Mouse (Mus musculus): ENCODE measurements around the gene Cybrd1. TPM values are rescaled to one million over a fixed set of nuclear protein-coding genes. Genes with fewer than 3 reads are reported as not detected.

Cybrd1 gene
- polyA plus RNA-seq, 1 experiment from 2014 or later = 5.5 TPM

DNA sequence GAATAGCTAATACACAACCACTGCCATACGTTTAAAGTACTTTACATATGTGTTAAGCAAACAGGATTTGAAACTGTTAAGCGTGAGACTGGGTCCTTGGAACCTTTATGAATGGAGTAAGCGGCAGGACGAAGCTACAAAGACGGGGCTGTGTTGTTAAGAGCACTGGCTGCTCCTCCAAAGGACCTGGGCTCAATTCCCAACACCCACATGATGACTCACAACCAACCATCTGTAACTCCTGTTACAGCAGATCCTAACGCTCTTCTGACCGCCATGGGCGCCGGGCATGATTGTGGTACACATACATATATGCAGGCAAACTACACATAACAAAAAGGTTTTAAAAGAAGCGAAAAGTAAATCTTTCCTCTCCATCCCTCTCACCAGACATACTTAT lies 3.1 kb downstream of the Cybrd1 start:
- 74% methylated on average over 10 of the region's 10 CpGs for WGBS
- H3K4me1 ChIP-seq (ENCODE audit: control insufficient read depth, insufficient read depth, low read depth, low read length) = peaks cover 8% of the 10 kb centered on the region
- ATAC-seq = peak; percentile 45; the same call in 1 of the 2 replicates

DNA sequence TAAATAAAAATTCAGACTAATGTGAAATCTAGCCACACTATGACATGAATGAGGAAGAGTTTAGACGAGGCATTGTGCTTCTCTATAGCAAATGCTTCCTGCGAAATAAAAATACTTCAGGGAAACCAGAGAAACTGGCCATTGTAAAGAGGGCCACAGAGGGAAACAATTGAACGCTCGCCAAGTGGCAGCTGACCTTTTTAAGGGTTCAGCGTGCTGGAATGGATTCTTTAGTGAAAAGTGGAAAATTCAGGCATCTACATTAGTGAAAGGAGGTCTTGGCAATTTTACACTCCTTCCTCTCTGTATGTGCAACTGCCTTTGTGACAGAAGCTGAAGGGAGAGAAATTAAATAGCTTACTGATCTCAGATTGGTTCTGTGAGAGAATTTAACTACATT lies 3.7 kb downstream of the Cybrd1 start:
- H3K4me2 ChIP-seq (ENCODE audit: low read length) = no peak overlapping the region
- no peaks in the 10 kb centered on the region for H3K9me3 ChIP-seq (ENCODE audit: control insufficient read depth, low read length)
- H3K27ac ChIP-seq (ENCODE audit: low read depth, low read length) = no peak overlapping the region
- H3K36me3 ChIP-seq (ENCODE audit: control insufficient read depth, insufficient read depth, low read length) = no peaks in the 10 kb centered on the region
- H3K27me3 ChIP-seq (replicated peaks; ENCODE audit: control insufficient read depth, insufficient read depth, low read length) = peaks cover 9% of the 10 kb centered on the region
- peaks cover 8% of the 10 kb centered on the region for H3K4me1 ChIP-seq (ENCODE audit: control insufficient read depth, insufficient read depth, low read depth, low read length)
- WGBS = 12% methylated on average over 5 of the region's 5 CpGs
- no peak overlapping the region for H3K9ac ChIP-seq (ENCODE audit: low read depth, low read length)
- no peak overlapping the region for H3K4me3 ChIP-seq (ENCODE audit: low read length)
- ATAC-seq = no peak

More for the DNA sequence above, 3.1 kb downstream of the Cybrd1 start:
- H3K27me3 ChIP-seq (replicated peaks; ENCODE audit: control insufficient read depth, insufficient read depth, low read length) = peaks cover 9% of the 10 kb centered on the region
- no peak overlapping the region for H3K4me2 ChIP-seq (ENCODE audit: low read length)
- no peaks in the 10 kb centered on the region for H3K36me3 ChIP-seq (ENCODE audit: control insufficient read depth, insufficient read depth, low read length)
- H3K27ac ChIP-seq (ENCODE audit: low read depth, low read length) = no peak overlapping the region
- no peak overlapping the region for H3K9ac ChIP-seq (ENCODE audit: low read depth, low read length)
- H3K4me3 ChIP-seq (ENCODE audit: low read length) = no peak overlapping the region
- no peaks in the 10 kb centered on the region for H3K9me3 ChIP-seq (ENCODE audit: control insufficient read depth, low read length)

DNA sequence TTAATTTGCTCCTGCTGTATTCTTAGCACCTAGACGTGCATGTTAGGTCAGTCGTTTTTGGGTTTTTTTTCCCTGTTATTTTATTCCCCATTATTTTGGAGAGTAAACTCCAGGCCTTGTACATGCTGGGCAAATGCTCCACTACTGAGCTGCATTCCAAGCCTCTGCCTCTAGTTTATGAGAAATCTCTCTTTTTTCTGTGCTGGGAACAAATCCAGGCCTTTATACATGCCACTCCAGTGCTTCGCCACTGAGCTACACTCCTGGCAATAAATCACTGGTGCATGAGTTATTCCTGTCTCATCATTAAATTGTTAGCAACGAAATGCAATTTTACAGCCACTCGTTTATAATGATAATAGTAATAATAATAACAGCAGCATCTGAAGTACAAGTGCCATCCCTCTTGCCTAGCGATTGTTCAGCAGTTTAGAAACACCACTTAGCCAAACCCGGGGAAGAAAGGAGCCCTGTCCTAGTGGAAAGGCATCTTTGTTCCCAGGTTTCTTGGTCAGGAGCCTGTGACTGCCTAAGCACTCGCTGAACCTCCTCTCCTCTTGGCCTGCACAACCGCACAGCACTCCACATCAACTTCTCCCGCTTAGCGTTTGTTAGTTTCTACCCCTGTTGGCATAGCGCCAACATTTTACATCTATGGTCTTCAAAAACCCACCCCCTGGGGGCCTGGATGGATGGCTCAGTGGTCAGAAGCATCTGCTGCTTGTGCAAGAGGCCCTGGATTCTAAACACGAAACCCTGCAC lies 4.7 kb downstream of the Cybrd1 start:
- WGBS = 57% methylated on average over 13 of the region's 13 CpGs
- H3K36me3 ChIP-seq (ENCODE audit: control insufficient read depth, insufficient read depth, low read length) = no peaks in the 10 kb centered on the region
- no peak overlapping the region for H3K4me2 ChIP-seq (ENCODE audit: low read length)
- no peaks in the 10 kb centered on the region for H3K9me3 ChIP-seq (ENCODE audit: control insufficient read depth, low read length)
- H3K4me3 ChIP-seq (ENCODE audit: low read length) = no peak overlapping the region
- peak; percentile 53; the same call in 1 of the 2 replicates for ATAC-seq
- peak overlapping the region; percentile 16; the same call in 1 of the 2 replicates for H3K27ac ChIP-seq (ENCODE audit: low read depth, low read length)
- H3K4me1 ChIP-seq (ENCODE audit: control insufficient read depth, insufficient read depth, low read depth, low read length) = peaks cover 8% of the 10 kb centered on the region
- no peak overlapping the region for H3K9ac ChIP-seq (ENCODE audit: low read depth, low read length)
- H3K27me3 ChIP-seq (replicated peaks; ENCODE audit: control insufficient read depth, insufficient read depth, low read length) = peaks cover 6% of the 10 kb centered on the region

DNA sequence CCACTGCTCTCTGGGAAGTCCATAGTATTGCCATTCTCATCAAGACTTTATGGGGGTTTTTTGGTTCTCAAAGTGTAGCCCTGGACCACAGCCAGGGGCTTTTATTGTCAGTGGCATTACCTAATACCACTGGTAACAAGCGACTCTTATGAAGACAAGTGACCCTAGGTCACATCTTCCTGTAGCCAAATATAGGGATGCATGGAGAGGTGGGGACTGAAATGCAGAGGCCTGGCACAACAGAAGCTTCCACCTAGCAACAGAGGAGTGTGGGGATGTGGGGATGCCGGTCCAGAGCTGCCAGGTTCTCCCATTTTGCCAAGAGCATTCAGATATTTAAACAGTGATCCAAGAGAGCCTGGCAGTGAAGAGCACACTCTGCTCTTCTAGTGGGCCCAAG lies 5.9 kb downstream of the Cybrd1 start:
- Histone ChIP-seq H3K4me3 (ENCODE audit: low read length) (no peak overlapping the region), H3K27me3 (replicated peaks; ENCODE audit: control insufficient read depth, insufficient read depth, low read length) (peaks cover 5% of the 10 kb centered on the region), H3K4me2 (ENCODE audit: low read length) (no peak overlapping the region), H3K9me3 (ENCODE audit: control insufficient read depth, low read length) (no peaks in the 10 kb centered on the region), H3K27ac (ENCODE audit: low read depth, low read length) (no peak overlapping the region), H3K4me1 (ENCODE audit: control insufficient read depth, insufficient read depth, low read depth, low read length) (no peaks in the 10 kb centered on the region), H3K36me3 (ENCODE audit: control insufficient read depth, insufficient read depth, low read length) (no peaks in the 10 kb centered on the region), H3K9ac (ENCODE audit: low read depth, low read length) (no peak overlapping the region)
- ATAC-seq = peak; percentile 66
- 68% methylated on average over 2 of the region's 2 CpGs for WGBS

- WGBS = 82% methylated on average over 10 of the region's 10 CpGs
- Histone ChIP-seq H3K4me3 (ENCODE audit: low read length) (no peak overlapping the region), H3K4me2 (ENCODE audit: low read length) (no peak overlapping the region), H3K27ac (ENCODE audit: low read depth, low read length) (no peak overlapping the region), H3K4me1 (ENCODE audit: control insufficient read depth, insufficient read depth, low read depth, low read length) (no peaks in the 10 kb centered on the region), H3K9ac (ENCODE audit: low read depth, low read length) (no peak overlapping the region), H3K36me3 (ENCODE audit: control insufficient read depth, insufficient read depth, low read length) (no peaks in the 10 kb centered on the region), H3K27me3 (replicated peaks; ENCODE audit: control insufficient read depth, insufficient read depth, low read length) (no peaks in the 10 kb centered on the region), H3K9me3 (ENCODE audit: control insufficient read depth, low read length) (no peaks in the 10 kb centered on the region)
- no peak for ATAC-seq
Observed at GRCm38 (mm10) chr2:71127779-71128534, 10.2 kb downstream of the Cybrd1 start.

DNA sequence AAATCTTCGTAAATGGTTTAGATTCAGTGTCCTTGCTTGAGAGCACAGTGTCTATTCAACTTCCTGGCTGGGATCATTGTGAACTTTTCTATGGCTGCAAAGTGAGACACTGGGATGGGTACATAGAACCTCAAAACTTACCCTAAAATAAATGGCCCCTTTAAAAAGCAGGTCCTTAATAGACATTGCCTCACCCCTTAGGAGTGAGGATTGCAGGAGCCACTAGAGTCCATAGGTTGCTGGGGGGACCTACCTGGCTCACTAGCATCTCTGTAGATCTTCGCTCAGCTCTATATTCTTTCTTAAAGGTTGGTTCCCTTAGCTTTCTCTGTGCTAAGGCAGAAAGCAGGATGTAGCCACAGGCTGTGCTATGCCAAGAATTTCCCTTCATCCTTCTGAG lies 12.6 kb downstream of the Cybrd1 start:
- H3K27me3 ChIP-seq (replicated peaks; ENCODE audit: control insufficient read depth, insufficient read depth, low read length) = no peaks in the 10 kb centered on the region
- no peaks in the 10 kb centered on the region for H3K9me3 ChIP-seq (ENCODE audit: control insufficient read depth, low read length)
- H3K4me2 ChIP-seq (ENCODE audit: low read length) = no peak overlapping the region
- no peak for ATAC-seq
- H3K36me3 ChIP-seq (ENCODE audit: control insufficient read depth, insufficient read depth, low read length) = no peaks in the 10 kb centered on the region
- no peaks in the 10 kb centered on the region for H3K4me1 ChIP-seq (ENCODE audit: control insufficient read depth, insufficient read depth, low read depth, low read length)
- 94% methylated on average over 2 of the region's 2 CpGs for WGBS
- H3K9ac ChIP-seq (ENCODE audit: low read depth, low read length) = no peak overlapping the region
- no peak overlapping the region for H3K4me3 ChIP-seq (ENCODE audit: low read length)
- H3K27ac ChIP-seq (ENCODE audit: low read depth, low read length) = no peak overlapping the region

- H3K9ac ChIP-seq (ENCODE audit: low read depth, low read length) = no peak overlapping the region
- no peaks in the 10 kb centered on the region for H3K4me1 ChIP-seq (ENCODE audit: control insufficient read depth, insufficient read depth, low read depth, low read length)
- H3K4me3 ChIP-seq (ENCODE audit: low read length) = no peak overlapping the region
- no peak overlapping the region for H3K4me2 ChIP-seq (ENCODE audit: low read length)
- no peak overlapping the region for H3K27ac ChIP-seq (ENCODE audit: low read depth, low read length)
- no peaks in the 10 kb centered on the region for H3K9me3 ChIP-seq (ENCODE audit: control insufficient read depth, low read length)
- H3K36me3 ChIP-seq (ENCODE audit: control insufficient read depth, insufficient read depth, low read length) = no peaks in the 10 kb centered on the region
- WGBS = 85% methylated on average over 3 of the region's 3 CpGs
- no peaks in the 10 kb centered on the region for H3K27me3 ChIP-seq (replicated peaks; ENCODE audit: control insufficient read depth, insufficient read depth, low read length)
- no peak for ATAC-seq
Observed at GRCm38 (mm10) chr2:71131866-71132496, 14.3 kb downstream of the Cybrd1 start.

GRCm38 (mm10) chr2:71134041-71134505 lies 16.4 kb downstream of the Cybrd1 start:
- no peak for ATAC-seq
- 88% methylated on average over 9 of the region's 9 CpGs for WGBS

GRCm38 (mm10) chr2:71134836-71135235 lies 17.1 kb downstream of the Cybrd1 start:
- Histone ChIP-seq H3K27ac (ENCODE audit: low read depth, low read length) (no peak overlapping the region), H3K4me2 (ENCODE audit: low read length) (no peak overlapping the region), H3K36me3 (ENCODE audit: control insufficient read depth, insufficient read depth, low read length) (no peaks in the 10 kb centered on the region), H3K27me3 (replicated peaks; ENCODE audit: control insufficient read depth, insufficient read depth, low read length) (no peaks in the 10 kb centered on the region), H3K9ac (ENCODE audit: low read depth, low read length) (no peak overlapping the region), H3K4me3 (ENCODE audit: low read length) (no peak overlapping the region), H3K9me3 (ENCODE audit: control insufficient read depth, low read length) (no peaks in the 10 kb centered on the region), H3K4me1 (ENCODE audit: control insufficient read depth, insufficient read depth, low read depth, low read length) (no peaks in the 10 kb centered on the region)
- ATAC-seq = no peak
- 78% methylated on average over 5 of the region's 5 CpGs for WGBS

More at GRCm38 (mm10) chr2:71134041-71134505, 16.4 kb downstream of the Cybrd1 start:
- Histone ChIP-seq H3K36me3 (ENCODE audit: control insufficient read depth, insufficient read depth, low read length) (no peaks in the 10 kb centered on the region), H3K27me3 (replicated peaks; ENCODE audit: control insufficient read depth, insufficient read depth, low read length) (no peaks in the 10 kb centered on the region), H3K4me2 (ENCODE audit: low read length) (no peak overlapping the region), H3K4me1 (ENCODE audit: control insufficient read depth, insufficient read depth, low read depth, low read length) (no peaks in the 10 kb centered on the region), H3K4me3 (ENCODE audit: low read length) (no peak overlapping the region), H3K9ac (ENCODE audit: low read depth, low read length) (no peak overlapping the region), H3K9me3 (ENCODE audit: control insufficient read depth, low read length) (no peaks in the 10 kb centered on the region), H3K27ac (ENCODE audit: low read depth, low read length) (no peak overlapping the region)

Data from hindbrain, embryonic 16.5 days (tissue).